Mouse (Mus musculus) kidney, adult 2 months (tissue): ENCODE measurements at regions not wholly inside any gene's neighbourhood (a gene's known extent, or its start where the extent isn't known, plus 50 kb on each side); places are given as distances from the start of the nearest gene placed in this dataset.

Source experiments
- CTCF ChIP-seq: fragments of 200-500 bp; conservative IDR thresholded peaks from 2 replicates; pipeline ENCODE4 v1.5.1; 2011; ENCODE audit warnings: low read depth, mild to moderate bottlenecking, control low read depth, low read length, moderate library complexity, mixed read lengths; ENCODE audit not compliant: insufficient read depth, insufficient read length
- POLR2A ChIP-seq: fragments of 200-500 bp; IDR thresholded peaks from one replicate; pipeline ENCODE4 v1.6.1; 2011; ENCODE audit warnings: low read depth, low read length, control low read depth

- no peak for TF ChIP-seq CTCF
- TF ChIP-seq POLR2A = no peak
Observed at GRCm38 (mm10) chr10:111622789-111623188, 116.7 kb downstream of the Phlda1 start.
